Mouse (Mus musculus): Measurements from ENCODE around the gene Fgfr2.

Fgfr2 gene

DNA sequence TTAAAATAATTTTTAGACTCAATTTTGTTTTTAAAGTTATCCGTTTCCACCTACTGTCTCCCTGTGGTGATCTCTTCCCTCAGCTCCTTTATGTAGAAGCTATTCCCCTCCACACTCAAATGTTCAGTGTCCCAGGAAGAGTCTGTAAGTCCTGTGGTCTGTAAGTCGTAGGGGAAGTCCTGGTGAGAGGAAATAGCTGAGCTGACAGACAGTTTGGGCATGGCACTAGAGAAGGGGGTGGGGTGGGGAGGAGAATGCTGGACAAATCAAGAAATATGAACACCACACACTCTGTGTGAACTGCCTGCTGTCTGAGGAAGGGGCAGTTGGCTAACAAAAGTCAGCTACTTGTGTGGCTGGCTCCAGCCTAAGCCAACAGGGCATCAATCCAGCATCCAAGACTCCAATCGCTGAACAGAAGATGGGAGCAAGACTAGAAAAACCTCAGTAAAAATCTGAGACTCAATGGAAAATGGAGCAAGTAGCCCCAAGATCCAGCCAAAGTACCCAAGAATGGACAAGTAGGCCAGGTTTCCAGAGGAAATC, 75.0 kb downstream of the Fgfr2 start:
- no peak for DNase-seq (ENCODE audit: inconsistent age in 2 of 2, low spot score in 1 of 2)

DNA sequence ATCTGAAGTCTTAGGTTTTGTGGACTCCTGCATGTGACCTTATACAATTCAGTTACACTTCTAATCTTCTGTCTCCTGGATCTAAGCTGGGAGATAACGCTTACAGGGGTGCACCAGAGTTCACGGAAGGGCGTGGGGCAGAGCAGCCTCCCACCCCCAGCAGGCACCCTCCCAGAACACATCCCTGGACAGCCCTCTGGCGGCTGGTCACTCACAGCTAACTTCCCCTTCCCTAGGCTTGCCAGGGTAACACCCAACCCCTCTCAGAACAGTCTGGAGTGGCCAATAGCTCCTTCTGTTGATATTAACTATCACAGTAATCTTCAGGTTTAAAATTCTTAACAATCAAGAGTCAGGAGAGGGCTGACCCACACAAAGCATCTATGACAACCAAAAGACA, 75.9 kb downstream of the Fgfr2 start:
- no peak for DNase-seq (ENCODE audit: inconsistent age in 2 of 2, low spot score in 1 of 2)

- no peak for DNase-seq (ENCODE audit: inconsistent age in 2 of 2, low spot score in 1 of 2)
These were observed 78.4 kb downstream of the Fgfr2 start for GRCm38 (mm10) chr7:133044721-133045120.

- DNase-seq (ENCODE audit: inconsistent age in 2 of 2, low spot score in 1 of 2) = no peak
These were observed 81.4 kb downstream of the Fgfr2 start for GRCm38 (mm10) chr7:133041784-133042183.

GRCm38 (mm10) chr7:133040688-133041345, 82.3 kb downstream of the Fgfr2 start:
- DNase-seq (ENCODE audit: inconsistent age in 2 of 2, low spot score in 1 of 2) = peak in 1 of 2 experiments; percentile 51

- DNase-seq (ENCODE audit: inconsistent age in 2 of 2, low spot score in 1 of 2) = no peak
These were observed 83.4 kb downstream of the Fgfr2 start for GRCm38 (mm10) chr7:133039556-133040255.

GRCm38 (mm10) chr7:133037618-133038017, 85.5 kb downstream of the Fgfr2 start:
- DNase-seq (ENCODE audit: inconsistent age in 2 of 2, low spot score in 1 of 2) = no peak

DNA sequence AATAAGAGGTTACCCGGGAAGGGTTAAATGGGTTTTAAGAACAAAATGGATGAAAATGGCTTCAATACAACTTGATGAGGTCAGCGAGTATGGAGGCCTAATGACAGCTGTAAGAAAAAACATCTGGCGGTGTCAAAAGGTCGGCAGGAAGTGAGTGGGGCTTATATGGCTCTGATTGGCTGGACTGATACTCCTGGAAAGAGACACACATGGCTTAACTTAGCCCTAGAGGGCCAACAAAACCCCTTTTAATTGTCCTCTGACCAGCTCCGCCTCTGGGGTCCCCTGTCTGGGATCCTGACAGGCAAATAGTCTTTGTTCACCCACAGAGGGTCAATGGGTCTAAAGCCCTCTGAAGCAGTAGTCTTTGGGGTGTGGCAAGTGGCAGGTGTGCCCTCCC, 85.9 kb downstream of the Fgfr2 start:
- DNase-seq (ENCODE audit: inconsistent age in 2 of 2, low spot score in 1 of 2) = no peak

DNA sequence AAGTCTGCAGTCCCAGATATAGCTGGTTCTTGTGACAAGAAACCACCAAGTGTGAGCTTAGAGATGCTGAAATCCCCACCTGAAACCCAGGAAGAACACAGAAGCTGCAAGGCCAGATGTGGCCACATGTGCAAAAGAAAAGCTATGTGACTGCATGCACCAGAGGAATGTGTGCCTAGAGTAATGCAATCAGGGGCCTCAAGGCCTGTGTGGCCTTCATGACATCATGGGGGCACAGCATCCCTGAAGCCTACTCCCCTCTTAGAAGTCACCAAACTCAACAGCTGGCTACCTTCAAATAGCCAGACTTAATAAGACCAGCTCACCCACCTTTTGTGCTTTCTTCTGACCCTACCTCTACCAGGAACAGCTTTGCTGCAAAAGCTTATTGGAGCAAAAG, 87.2 kb downstream of the Fgfr2 start:
- DNase-seq (ENCODE audit: inconsistent age in 2 of 2, low spot score in 1 of 2) = peak; percentile 41 to 63

GRCm38 (mm10) chr7:133032589-133033203, 90.5 kb downstream of the Fgfr2 start:
- peak; percentile 68 to 90 for DNase-seq (ENCODE audit: inconsistent age in 2 of 2, low spot score in 1 of 2)

GRCm38 (mm10) chr7:133029496-133030047, 93.6 kb downstream of the Fgfr2 start:
- no peak for DNase-seq (ENCODE audit: inconsistent age in 2 of 2, low spot score in 1 of 2)

DNA sequence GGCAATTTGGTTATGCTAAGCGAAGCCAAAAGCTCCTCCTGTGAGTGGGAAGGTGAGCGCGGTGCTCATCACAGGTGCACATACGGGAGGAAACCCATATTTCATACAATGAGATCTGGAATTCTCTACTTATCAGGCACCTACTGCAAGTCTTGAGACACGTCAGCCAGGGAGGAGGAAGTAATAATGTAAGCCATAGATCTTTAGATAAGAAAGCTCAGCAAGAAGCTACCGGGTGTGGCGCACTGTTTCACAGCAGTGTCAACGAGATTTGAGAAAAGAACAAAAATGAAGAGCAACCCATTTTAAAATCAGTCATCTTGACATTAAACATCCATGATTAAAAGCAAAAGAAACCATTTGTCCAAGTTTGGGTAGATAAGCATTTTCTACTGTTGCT, 94.1 kb downstream of the Fgfr2 start:
- no peak for DNase-seq (ENCODE audit: inconsistent age in 2 of 2, low spot score in 1 of 2)

DNA sequence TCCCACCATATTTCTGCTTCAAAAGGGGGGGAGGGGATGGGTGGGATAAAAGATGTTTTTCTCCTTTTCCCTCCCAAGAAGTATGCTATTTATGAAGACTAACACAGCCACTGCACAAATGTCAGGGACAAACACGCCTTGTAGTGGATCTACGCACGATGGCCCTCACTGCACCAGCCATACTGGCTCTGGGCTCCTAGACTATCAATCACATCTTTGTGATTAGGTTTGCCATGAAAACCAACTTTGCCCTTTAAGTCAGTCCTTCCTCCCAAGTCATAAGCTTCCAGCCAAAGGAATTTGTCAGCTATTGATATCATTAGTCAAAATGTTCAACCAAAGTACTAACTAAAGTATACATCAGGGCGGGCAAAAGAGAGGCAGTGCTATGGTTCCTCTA, 95.2 kb downstream of the Fgfr2 start:
- peak; percentile 48 to 76 for DNase-seq (ENCODE audit: inconsistent age in 2 of 2, low spot score in 1 of 2)

DNA sequence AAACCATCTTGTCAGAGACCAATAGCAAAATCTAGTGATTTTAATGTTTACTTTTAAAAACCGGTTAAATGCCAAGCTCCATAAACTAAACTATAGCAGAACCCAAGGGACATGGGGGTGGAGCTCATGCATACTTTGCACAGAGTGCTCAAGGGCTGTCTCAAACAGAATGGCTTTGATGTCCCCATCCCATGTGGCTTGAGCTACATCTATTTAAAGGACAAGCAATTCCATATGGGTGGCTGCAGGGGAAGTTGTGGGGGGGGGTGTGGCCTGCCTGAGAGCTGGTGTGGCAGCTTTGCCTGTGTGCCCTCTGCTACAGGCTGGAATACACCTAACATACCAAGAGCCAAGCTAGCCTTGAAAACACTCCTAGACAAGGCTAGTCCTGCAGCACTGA, 98.5 kb downstream of the Fgfr2 start:
- DNase-seq (ENCODE audit: inconsistent age in 2 of 2, low spot score in 1 of 2) = no peak

DNA sequence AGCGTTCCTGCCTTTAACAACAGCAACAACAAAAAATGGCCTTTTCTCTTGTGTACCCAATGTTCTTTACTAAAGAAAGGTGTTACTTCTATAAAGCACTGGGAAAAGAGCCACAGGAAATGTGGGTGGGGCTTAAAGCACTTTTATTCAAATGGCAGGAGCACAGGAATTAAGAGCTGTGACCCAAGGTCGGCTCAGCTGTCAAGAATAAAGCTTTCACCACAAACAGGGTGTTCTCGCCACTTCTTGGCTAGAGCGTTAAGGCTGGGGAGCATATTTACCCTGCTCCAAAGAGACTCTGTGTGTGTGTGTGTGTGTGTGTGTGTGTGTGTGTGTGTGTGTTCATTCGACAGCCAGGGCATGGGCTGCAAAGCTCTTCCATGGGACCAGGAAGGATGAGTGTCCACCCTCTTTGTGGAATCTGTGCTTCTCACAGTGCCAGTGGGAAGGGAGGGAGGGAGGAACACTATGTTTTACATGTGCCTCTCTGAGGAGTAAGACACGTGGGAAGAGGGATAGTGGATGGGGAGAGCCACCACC, 103.6 kb downstream of the Fgfr2 start:
- peak in 1 of 2 experiments; percentile 39 for DNase-seq (ENCODE audit: inconsistent age in 2 of 2, low spot score in 1 of 2)

GRCm38 (mm10) chr7:133018961-133019360, 104.2 kb downstream of the Fgfr2 start:
- no peak for DNase-seq (ENCODE audit: inconsistent age in 2 of 2, low spot score in 1 of 2)

GRCm38 (mm10) chr7:133015416-133016070, 107.6 kb downstream of the Fgfr2 start:
- no peak for DNase-seq (ENCODE audit: inconsistent age in 2 of 2, low spot score in 1 of 2)

- no peak for DNase-seq (ENCODE audit: inconsistent age in 2 of 2, low spot score in 1 of 2)
These were observed 108.5 kb downstream of the Fgfr2 start for GRCm38 (mm10) chr7:133014631-133015030.

GRCm38 (mm10) chr7:133013923-133014322, 109.2 kb downstream of the Fgfr2 start:
- no peak for DNase-seq (ENCODE audit: inconsistent age in 2 of 2, low spot score in 1 of 2)

DNA sequence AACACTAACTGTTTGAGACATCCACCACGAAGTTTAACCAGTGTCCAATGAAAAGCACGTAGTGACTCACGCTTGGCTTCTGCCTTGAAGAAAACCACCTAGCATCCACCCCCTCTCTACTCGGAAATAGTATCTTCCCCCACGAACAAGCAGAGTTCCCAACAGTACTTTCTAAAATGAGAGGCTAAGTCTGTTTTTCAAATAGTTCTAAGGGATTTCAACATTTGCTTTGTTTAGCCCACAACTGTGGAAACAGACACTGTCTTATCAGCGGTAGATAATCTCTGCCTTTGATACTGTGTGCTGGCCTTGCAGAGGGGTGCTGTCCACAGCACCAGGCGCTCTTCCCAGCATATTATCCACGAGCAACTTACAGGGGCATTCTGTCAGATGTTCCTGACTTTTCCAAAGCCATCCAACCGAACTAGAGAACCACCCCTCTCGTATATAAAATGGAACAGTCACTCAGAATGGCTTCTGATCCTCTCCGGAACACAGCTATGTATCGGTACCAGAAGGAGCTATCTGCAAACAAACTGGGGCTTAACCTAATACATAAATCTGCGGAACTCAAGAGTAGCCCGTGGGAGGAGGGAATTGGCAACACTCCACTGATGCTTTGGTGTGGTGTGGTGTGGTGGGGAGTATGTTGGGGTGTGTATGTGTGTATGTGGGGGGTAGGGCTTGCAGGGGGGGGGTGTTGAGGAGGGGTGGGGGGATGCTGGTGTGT, 110.3 kb downstream of the Fgfr2 start:
- peak in 1 of 2 experiments; percentile 79 for DNase-seq (ENCODE audit: inconsistent age in 2 of 2, low spot score in 1 of 2)
